Mouse (Mus musculus) midbrain, embryonic 14.5 days (tissue): ENCODE data around the gene Krtdap. TPM values are rescaled to one million over a fixed set of nuclear protein-coding genes. Genes with fewer than 3 reads are reported as not detected.

Experiments used
- ATAC-seq: fragments of 200-750 bp; cut with Nextera tagmentation; 2 replicates; pipeline ENCODE4 v1.8.0; 2017; ENCODE audit warnings: moderate number of reproducible peaks, moderate library complexity; ENCODE audit not compliant: low FRiP score, low TSS enrichment
- DNase-seq: peaks from one replicate; pipeline ENCODE4 v3.0.0-alpha.2; 2015
- H3K27ac ChIP-seq: fragments of 300-500 bp; sonication (generic); replicated peaks from 2 replicates; pipeline ENCODE4 v1.5.1; 2014; ENCODE audit warnings: mild to moderate bottlenecking, low read depth, low read length, moderate library complexity
- H3K27me3 ChIP-seq: fragments of 300-500 bp; sonication (generic); 2 replicates; pipeline ENCODE4 v1.6.1; 2014; ENCODE audit warnings: low read length, control low read depth, mixed read lengths; ENCODE audit not compliant: control insufficient read depth, insufficient read depth
- H3K36me3 ChIP-seq: fragments of 300-500 bp; sonication (generic); 2 replicates; pipeline ENCODE4 v1.6.1; 2014; ENCODE audit warnings: low read length, control low read depth; ENCODE audit not compliant: control insufficient read depth, insufficient read depth
- H3K4me1 ChIP-seq: fragments of 300-500 bp; sonication (generic); 2 replicates; pipeline ENCODE4 v1.6.1; 2014; ENCODE audit warnings: mild to moderate bottlenecking, antibody characterized with exemption, low read length, control low read depth; ENCODE audit not compliant: control insufficient read depth, insufficient read depth
- H3K4me2 ChIP-seq: fragments of 300-500 bp; sonication (generic); 2 replicates; pipeline ENCODE4 v1.6.1; 2014; ENCODE audit warnings: mild to moderate bottlenecking, low read length, moderate library complexity
- H3K4me3 ChIP-seq: fragments of 300-500 bp; sonication (generic); replicated peaks from 2 replicates; pipeline ENCODE4 v1.5.1; 2014; ENCODE audit warnings: low read depth, low read length
- H3K9ac ChIP-seq: fragments of 300-500 bp; sonication (generic); replicated peaks from 2 replicates; pipeline ENCODE4 v1.6.1; 2014; ENCODE audit warnings: mild to moderate bottlenecking, low read length, moderate library complexity
- H3K9me3 ChIP-seq: fragments of 300-500 bp; sonication (generic); 2 replicates; pipeline ENCODE4 v1.6.1; 2016; ENCODE audit warnings: low read length, control low read depth, mixed read lengths; ENCODE audit not compliant: control insufficient read depth
- WGBS: fragments of 180-500 bp; shearing (Covaris S2); extraction: QIAGEN DNeasy Blood & Tissue Kit; methylation state at CpG from one replicate; pipeline ENCODE4 v1.1.7; 2014; 5-methylcytosine and 5-hydroxymethylcytosine counted together
- polyA plus RNA-seq: library from polyadenylated mRNA; unstranded; fragments of >200 nt; fragmentation: Nextera tagmentation; extraction: Ambion mirVana; gene quantifications from 2 replicates; pipeline ENCODE4 v1.2.1, GENCODE M21; 2014

Krtdap gene
- polyA plus RNA-seq, 1 experiment from 2014 or later, result not detected

DNA sequence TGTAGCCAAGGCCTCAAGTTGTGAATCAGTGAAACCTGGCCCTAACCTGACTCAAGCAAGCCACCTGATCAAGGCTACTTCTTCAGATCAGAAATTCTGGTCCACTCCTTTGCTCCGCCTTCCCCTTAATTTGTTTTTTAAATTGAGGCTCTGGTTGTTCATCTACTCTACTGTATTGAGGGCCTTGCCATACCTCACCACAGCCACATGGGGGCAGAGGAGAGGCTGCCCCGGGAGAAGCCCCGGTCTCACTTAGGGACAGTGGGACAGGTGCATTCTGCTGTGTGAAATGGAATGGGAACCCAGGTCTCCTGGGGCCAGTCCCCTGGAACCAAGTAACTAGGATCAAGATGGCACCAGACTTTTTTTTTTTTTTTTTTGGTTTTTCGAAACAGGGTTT, 5.9 kb upstream of the Krtdap start:
- H3K9ac ChIP-seq, result no peak overlapping the region
- no peaks in the 10 kb centered on the region for H3K36me3 ChIP-seq
- H3K4me1 ChIP-seq, result no peaks in the 10 kb centered on the region
- H3K4me3 ChIP-seq, result no peak overlapping the region
- DNase-seq (no peak), ATAC-seq (no peak)
- no peaks in the 10 kb centered on the region for H3K9me3 ChIP-seq
- WGBS, result 77% methylated on average over 4 of the region's 4 CpGs
- H3K27ac ChIP-seq, result no peak overlapping the region
- H3K27me3 ChIP-seq, result no peaks in the 10 kb centered on the region
- no peak overlapping the region for H3K4me2 ChIP-seq

- WGBS, result 76% methylated on average over 3 of the region's 3 CpGs
- no peaks in the 10 kb centered on the region for H3K27me3 ChIP-seq
- DNase-seq (no peak), ATAC-seq (no peak)
- H3K27ac ChIP-seq, result no peak overlapping the region
- no peak overlapping the region for H3K9ac ChIP-seq
- H3K4me1 ChIP-seq, result no peaks in the 10 kb centered on the region
- H3K4me3 ChIP-seq, result no peak overlapping the region
- no peak overlapping the region for H3K4me2 ChIP-seq
- no peaks in the 10 kb centered on the region for H3K9me3 ChIP-seq
- H3K36me3 ChIP-seq, result no peaks in the 10 kb centered on the region
Measured at GRCm38 (mm10) chr7:30782658-30783057, 5.0 kb upstream of the Krtdap start.

GRCm38 (mm10) chr7:30785154-30785553, 2.5 kb upstream of the Krtdap start:
- Histone ChIP-seq H3K4me1 (no peaks in the 10 kb centered on the region), H3K27ac (no peak overlapping the region; the same call in 1 of the 2 replicates), H3K36me3 (no peaks in the 10 kb centered on the region), H3K9me3 (no peaks in the 10 kb centered on the region), H3K4me3 (no peak overlapping the region), H3K4me2 (no peak overlapping the region), H3K27me3 (no peaks in the 10 kb centered on the region), H3K9ac (no peak overlapping the region)
- no peak for ATAC-seq
- WGBS, result 64% methylated on average over 1 of the region's 1 CpGs
- no peak for DNase-seq

DNA sequence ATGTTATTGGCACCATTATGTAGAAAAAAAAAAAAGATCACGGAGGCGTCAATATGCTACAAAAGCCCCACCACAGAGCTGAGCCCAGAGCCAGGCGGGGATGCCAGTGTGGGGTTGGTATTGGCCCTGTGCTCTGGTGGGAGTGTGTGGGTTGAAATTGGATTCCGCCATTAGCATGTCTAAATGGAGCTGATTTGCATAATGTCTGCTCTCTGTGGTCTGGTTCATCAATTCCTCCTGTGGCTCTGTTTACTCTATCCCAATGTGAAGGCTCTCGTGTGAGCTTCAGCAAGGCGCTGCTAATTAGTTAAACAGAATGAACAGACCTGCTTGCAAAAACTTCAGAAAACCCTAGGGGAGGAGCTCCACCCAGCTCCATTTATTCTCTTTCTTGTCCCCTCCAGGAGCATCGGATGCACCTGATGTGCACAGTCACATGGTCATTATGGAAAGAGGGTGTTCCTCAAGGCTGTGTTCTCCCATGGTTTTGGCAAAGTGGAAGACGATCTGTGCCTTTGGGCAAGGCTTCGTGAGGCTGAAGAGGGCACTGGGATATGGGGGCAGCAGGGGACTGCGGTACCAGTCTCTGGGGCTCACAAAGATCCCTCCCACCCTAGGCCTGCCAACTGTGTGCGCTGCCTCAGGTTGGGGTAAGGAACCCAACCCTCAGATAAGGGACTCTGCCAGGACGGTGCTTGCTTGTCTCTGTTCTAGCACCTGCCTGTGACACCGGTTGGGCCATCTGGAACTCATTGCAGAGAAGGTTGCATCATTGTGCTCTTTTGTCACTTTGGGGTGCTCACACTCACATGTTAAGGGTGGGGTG, 1.8 kb upstream of the Krtdap start:
- no peaks in the 10 kb centered on the region for H3K27me3 ChIP-seq
- H3K27ac ChIP-seq, result no peak overlapping the region; the same call in 1 of the 2 replicates

DNA sequence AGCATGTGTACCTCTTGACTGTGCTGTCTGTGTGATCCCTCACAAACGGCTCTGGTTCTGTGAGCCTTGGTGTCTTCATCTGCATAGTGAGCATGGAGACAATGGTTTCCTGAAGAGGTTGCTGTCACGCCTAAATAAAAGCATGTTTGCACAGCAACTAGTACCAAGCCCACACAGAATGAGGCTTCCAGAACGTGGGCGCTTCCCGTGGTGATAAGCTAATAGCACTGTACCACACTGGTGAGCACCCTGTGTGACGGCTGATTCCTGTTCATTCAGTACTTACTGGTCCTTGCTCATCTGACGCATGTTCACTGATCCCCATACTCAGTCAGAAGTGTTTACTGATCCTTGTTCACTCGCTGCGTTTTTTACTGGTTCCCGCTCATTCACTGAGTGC, 2.4 kb downstream of the Krtdap start:
- Histone ChIP-seq H3K4me3 (no peak overlapping the region), H3K27ac (no peak overlapping the region), H3K36me3 (no peaks in the 10 kb centered on the region), H3K27me3 (no peaks in the 10 kb centered on the region), H3K9me3 (no peaks in the 10 kb centered on the region), H3K4me1 (no peaks in the 10 kb centered on the region), H3K4me2 (no peak overlapping the region), H3K9ac (no peak overlapping the region)
- ATAC-seq (no peak), DNase-seq (no peak)
- WGBS, result 77% methylated on average over 10 of the region's 10 CpGs

More for the DNA sequence above, 1.8 kb upstream of the Krtdap start:
- Histone ChIP-seq H3K4me2 (no peak overlapping the region), H3K4me3 (no peak overlapping the region), H3K9ac (no peak overlapping the region), H3K4me1 (no peaks in the 10 kb centered on the region), H3K9me3 (no peaks in the 10 kb centered on the region), H3K36me3 (no peaks in the 10 kb centered on the region)
- DNase-seq (peak; percentile 42), ATAC-seq (no peak)
- WGBS, result 66% methylated on average over 13 of the region's 13 CpGs

DNA sequence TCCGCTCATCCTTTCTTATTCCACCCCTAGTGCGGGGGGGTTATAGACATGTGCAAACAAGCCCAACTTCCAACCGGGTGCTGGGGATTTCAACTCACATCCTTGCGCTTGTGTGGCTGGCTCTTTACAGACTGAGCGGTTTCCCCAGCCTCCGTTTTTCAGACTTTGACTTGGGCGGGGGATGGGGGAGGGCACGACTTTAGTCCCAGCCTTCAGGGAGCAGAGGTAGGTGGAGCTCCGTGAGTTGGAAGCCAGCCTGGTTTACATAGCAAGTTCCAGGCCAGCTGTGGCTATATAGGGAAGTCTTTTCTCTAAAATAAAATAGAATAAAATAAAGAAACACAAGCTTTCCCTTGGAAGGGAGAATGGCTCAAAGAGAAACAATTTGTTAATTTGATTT, 4.2 kb downstream of the Krtdap start:
- Histone ChIP-seq H3K9ac (no peak overlapping the region), H3K4me2 (no peak overlapping the region), H3K4me3 (no peak overlapping the region), H3K27me3 (no peaks in the 10 kb centered on the region), H3K4me1 (no peaks in the 10 kb centered on the region), H3K9me3 (no peaks in the 10 kb centered on the region), H3K36me3 (no peaks in the 10 kb centered on the region), H3K27ac (no peak overlapping the region)
- DNase-seq (no peak), ATAC-seq (no peak)
- WGBS, result 26% methylated on average over 9 of the region's 9 CpGs

DNA sequence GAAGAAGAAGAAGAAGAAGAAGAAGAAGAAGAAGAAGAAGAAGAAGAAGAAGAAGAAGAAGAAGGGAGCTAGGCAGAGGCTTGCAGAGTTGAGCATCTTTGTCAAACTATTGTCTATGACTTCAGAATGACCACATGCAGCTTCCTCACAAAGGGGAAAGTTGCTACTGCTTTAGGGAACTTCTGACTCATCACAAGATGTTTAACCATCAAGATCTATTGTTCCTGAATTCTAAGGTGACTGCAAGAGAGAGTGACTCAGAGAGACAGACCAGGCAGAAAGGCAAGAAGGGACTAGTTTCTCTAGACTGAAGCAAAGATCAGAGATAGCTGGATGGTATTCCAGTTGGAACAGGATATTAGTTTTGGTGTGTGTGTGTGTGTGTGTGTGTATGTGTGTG, 7.2 kb downstream of the Krtdap start:
- ATAC-seq (no peak), DNase-seq (no peak)
- H3K27ac ChIP-seq, result no peak overlapping the region
- no peak overlapping the region for H3K9ac ChIP-seq
- H3K9me3 ChIP-seq, result no peaks in the 10 kb centered on the region
- H3K27me3 ChIP-seq, result no peaks in the 10 kb centered on the region
- no peak overlapping the region for H3K4me2 ChIP-seq
- no peaks in the 10 kb centered on the region for H3K36me3 ChIP-seq
- H3K4me3 ChIP-seq, result no peak overlapping the region
- no peaks in the 10 kb centered on the region for H3K4me1 ChIP-seq

DNA sequence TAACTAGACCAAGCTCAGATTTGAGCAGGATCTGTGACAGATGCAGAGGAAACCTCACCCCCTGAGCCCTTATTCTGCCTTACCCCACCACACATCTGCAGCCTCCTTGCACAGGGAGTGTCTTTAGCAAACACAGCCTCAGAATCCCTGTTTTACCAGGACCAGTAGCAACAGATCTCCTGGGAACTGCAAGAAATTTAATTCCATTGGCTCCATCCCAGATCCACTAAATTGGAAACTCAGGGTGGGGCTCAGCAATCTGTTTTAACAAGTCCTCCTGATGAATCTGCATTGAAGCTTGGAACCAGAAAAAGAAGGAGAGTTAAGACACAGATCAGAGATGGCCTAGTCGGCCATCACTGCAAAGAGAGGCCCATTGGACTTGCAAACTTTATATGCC, 9.1 kb downstream of the Krtdap start:
- Histone ChIP-seq H3K9me3 (0 out of 2 replicates have a peak, but pooled peaks cover 2% of the 10 kb centered on the region), H3K4me2 (no peak overlapping the region), H3K9ac (no peak overlapping the region), H3K4me3 (no peak overlapping the region), H3K4me1 (no peaks in the 10 kb centered on the region), H3K27me3 (no peaks in the 10 kb centered on the region), H3K36me3 (no peaks in the 10 kb centered on the region), H3K27ac (no peak overlapping the region)
- no peak for ATAC-seq
- 90% methylated on average over 1 of the region's 1 CpGs for WGBS
- no peak for DNase-seq

GRCm38 (mm10) chr7:30800653-30801052, 13.0 kb downstream of the Krtdap start:
- Histone ChIP-seq H3K9me3 (0 out of 2 replicates have a peak, but pooled peaks cover 6% of the 10 kb centered on the region), H3K9ac (no peak overlapping the region), H3K4me3 (no peak overlapping the region), H3K4me2 (no peak overlapping the region), H3K27ac (no peak overlapping the region), H3K27me3 (no peaks in the 10 kb centered on the region), H3K36me3 (no peaks in the 10 kb centered on the region), H3K4me1 (no peaks in the 10 kb centered on the region)
- DNase-seq, result no peak
- ATAC-seq, result no peak
